Mouse (Mus musculus) myocyte (in vitro differentiated cells): ENCODE measurements around the gene Slc25a13. TPM values are rescaled to one million over a fixed set of nuclear protein-coding genes. Genes with fewer than 3 reads are reported as not detected.

Experiments
- H3K27me3 ChIP-seq: one replicate; pipeline ENCODE4 v1.6.1; 2011; ENCODE audit not compliant: control insufficient read depth, insufficient read depth, insufficient read length
- H3K36me3 ChIP-seq: one replicate; pipeline ENCODE4 v1.6.1; 2011; ENCODE audit not compliant: control insufficient read depth, insufficient read depth
- H3K4me2 ChIP-seq: one replicate; pipeline ENCODE4 v1.6.1; 2011; ENCODE audit warnings: low read depth, control low read depth
- H3K4me3 ChIP-seq: one replicate; pipeline ENCODE4 v1.5.1; 2011; ENCODE audit warnings: mild to moderate bottlenecking, control low read depth, moderate library complexity
- H3K79me2 ChIP-seq: one replicate; pipeline ENCODE4 v1.6.1; 2011; ENCODE audit not compliant: control insufficient read depth, insufficient read depth
- H3ac ChIP-seq: one replicate; pipeline ENCODE4 v1.6.1; 2011; ENCODE audit not compliant: control insufficient read depth, insufficient read length
- CEBPB ChIP-seq: IDR thresholded peaks from 2 replicates; pipeline ENCODE4 v1.6.1; 2011; ENCODE audit warnings: mild to moderate bottlenecking, moderate library complexity; ENCODE audit not compliant: poor library complexity, insufficient read depth, severe bottlenecking
- E2F4 ChIP-seq: IDR thresholded peaks from one replicate; pipeline ENCODE4 v1.6.1; 2011; ENCODE audit warnings: mild to moderate bottlenecking, control low read depth, moderate library complexity; ENCODE audit not compliant: insufficient read depth
- MAX ChIP-seq: IDR thresholded peaks from one replicate; pipeline ENCODE4 v1.6.1; 2011; ENCODE audit warnings: low read depth, mild to moderate bottlenecking, control low read depth
- MYOD1 ChIP-seq, 3 experiments: IDR thresholded peaks; one replicate each; pipeline ENCODE4 v1.6.1; 2011; ENCODE audit warnings: control low read depth in 2 of 3, low read depth in 2 of 3, mild to moderate bottlenecking in 2 of 3, moderate library complexity in 1 of 3; ENCODE audit not compliant: insufficient read length in 2 of 3, control insufficient read depth in 1 of 3
- MYOG ChIP-seq, 3 experiments: IDR thresholded peaks; one replicate each; pipeline ENCODE4 v1.6.1; 2011; ENCODE audit warnings: control low read depth in 2 of 3, low read depth in 2 of 3, mild to moderate bottlenecking in 2 of 3; ENCODE audit not compliant: insufficient read length in 2 of 3, control insufficient read depth in 1 of 3, insufficient read depth in 1 of 3
- POLR2A ChIP-seq: IDR thresholded peaks from one replicate; pipeline ENCODE4 v1.6.1; 2011; ENCODE audit warnings: low read depth, mild to moderate bottlenecking, control low read depth, moderate library complexity; ENCODE audit not compliant: insufficient read length
- POLR2AphosphoS2 ChIP-seq: IDR thresholded peaks from one replicate; pipeline ENCODE4 v1.6.1; 2011; ENCODE audit warnings: low read depth, control low read depth; ENCODE audit not compliant: insufficient read length
- REST ChIP-seq: IDR thresholded peaks from one replicate; pipeline ENCODE4 v1.6.1; 2011; ENCODE audit warnings: mild to moderate bottlenecking, control low read depth, moderate library complexity; ENCODE audit not compliant: insufficient read depth, insufficient read length
- SRF ChIP-seq: IDR thresholded peaks from one replicate; pipeline ENCODE4 v1.6.1; 2011; ENCODE audit warnings: low read depth; ENCODE audit not compliant: control insufficient read depth, insufficient read length
- TCF12 ChIP-seq: IDR thresholded peaks from one replicate; pipeline ENCODE4 v1.6.1; 2011; ENCODE audit warnings: mild to moderate bottlenecking, control low read depth; ENCODE audit not compliant: poor library complexity, insufficient read depth, severe bottlenecking
- TCF3 ChIP-seq: IDR thresholded peaks from one replicate; pipeline ENCODE4 v1.6.1; 2011; ENCODE audit warnings: low read depth, control low read depth; ENCODE audit not compliant: insufficient read length
- USF1 ChIP-seq: IDR thresholded peaks from one replicate; pipeline ENCODE4 v1.6.1; 2011; ENCODE audit warnings: low read depth, mild to moderate bottlenecking, control low read depth, moderate library complexity
- polyA plus RNA-seq: library from polyadenylated mRNA; unstranded; fragments of >200 nt; fragmentation: generic; extraction: Trizol; gene quantifications from one replicate; pipeline ENCODE4 v1.2.1, GENCODE M21; 2012; ENCODE audit warnings: missing spikeins

Gene Slc25a13
- polyA plus RNA-seq, 1 experiment, result 0.42 TPM

GRCm38 (mm10) chr6:6133556-6134050, 83.4 kb downstream of the Slc25a13 start:
- H3K36me3 ChIP-seq, result no peaks in the 10 kb centered on the region
- no peaks in the 10 kb centered on the region for H3K79me2 ChIP-seq
- H3ac ChIP-seq, result no peak overlapping the region
- no peak for TF ChIP-seq TCF12
- TF ChIP-seq TCF3, result no peak
- TF ChIP-seq POLR2AphosphoS2, result no peak
- TF ChIP-seq E2F4, result no peak
- no peak for TF ChIP-seq USF1
- no peak for TF ChIP-seq MYOD1 (IDR thresholded peaks at IDR 0.05; ENCODE audit: control insufficient read depth in 1 of 3, insufficient read length in 2 of 3, low read depth in 2 of 3)
- no peak for TF ChIP-seq CEBPB
- H3K27me3 ChIP-seq, result no peaks in the 10 kb centered on the region
- H3K4me3 ChIP-seq, result no peak overlapping the region
- H3K4me2 ChIP-seq, result no peak overlapping the region

GRCm38 (mm10) chr6:6132047-6132446, 84.9 kb downstream of the Slc25a13 start:
- Histone ChIP-seq H3ac (no peak overlapping the region), H3K79me2 (no peaks in the 10 kb centered on the region), H3K36me3 (no peaks in the 10 kb centered on the region), H3K4me3 (no peak overlapping the region), H3K4me2 (no peak overlapping the region), H3K27me3 (no peaks in the 10 kb centered on the region)
- TF ChIP-seq POLR2A (no peak), MYOD1 (IDR thresholded peaks at IDR 0.05; ENCODE audit: control insufficient read depth in 1 of 3, insufficient read length in 2 of 3, low read depth in 2 of 3) (no peak), TCF3 (no peak), E2F4 (no peak), POLR2AphosphoS2 (no peak), CEBPB (no peak), USF1 (no peak), TCF12 (no peak)

GRCm38 (mm10) chr6:6125620-6126019, 91.4 kb downstream of the Slc25a13 start:
- TF ChIP-seq POLR2AphosphoS2 (no peak), MYOD1 (IDR thresholded peaks at IDR 0.05; ENCODE audit: control insufficient read depth in 1 of 3, insufficient read length in 2 of 3, low read depth in 2 of 3) (no peak), POLR2A (no peak), TCF12 (no peak), USF1 (no peak), MAX (no peak), REST (no peak), CEBPB (no peak), SRF (no peak), E2F4 (no peak), TCF3 (no peak), MYOG (IDR thresholded peaks at IDR 0.05; ENCODE audit: control insufficient read depth in 1 of 3, insufficient read depth in 1 of 3, insufficient read length in 2 of 3, low read depth in 2 of 3) (no peak)
- Histone ChIP-seq H3K4me3 (no peak overlapping the region), H3K79me2 (no peaks in the 10 kb centered on the region), H3ac (no peak overlapping the region), H3K4me2 (no peak overlapping the region), H3K36me3 (no peaks in the 10 kb centered on the region), H3K27me3 (no peaks in the 10 kb centered on the region)

GRCm38 (mm10) chr6:6121904-6122303, 95.1 kb downstream of the Slc25a13 start:
- TF ChIP-seq MYOG (IDR thresholded peaks at IDR 0.05; ENCODE audit: control insufficient read depth in 1 of 3, insufficient read depth in 1 of 3, insufficient read length in 2 of 3, low read depth in 2 of 3) (no peak), POLR2A (no peak), CEBPB (no peak), REST (no peak), E2F4 (no peak), SRF (no peak), TCF12 (no peak)
- no peak overlapping the region for H3ac ChIP-seq

GRCm38 (mm10) chr6:6120841-6121240, 96.1 kb downstream of the Slc25a13 start:
- Histone ChIP-seq H3K4me3 (no peak overlapping the region), H3K27me3 (no peaks in the 10 kb centered on the region), H3K4me2 (no peak overlapping the region), H3K36me3 (no peaks in the 10 kb centered on the region), H3K79me2 (no peaks in the 10 kb centered on the region), H3ac (no peak overlapping the region)
- TF ChIP-seq MYOD1 (IDR thresholded peaks at IDR 0.05; ENCODE audit: control insufficient read depth in 1 of 3, insufficient read length in 2 of 3, low read depth in 2 of 3) (no peak), REST (no peak), TCF3 (no peak), POLR2AphosphoS2 (no peak), TCF12 (no peak), MYOG (IDR thresholded peaks at IDR 0.05; ENCODE audit: control insufficient read depth in 1 of 3, insufficient read depth in 1 of 3, insufficient read length in 2 of 3, low read depth in 2 of 3) (no peak), CEBPB (no peak), E2F4 (no peak), MAX (no peak), USF1 (no peak), POLR2A (no peak), SRF (no peak)

More at GRCm38 (mm10) chr6:6121904-6122303, 95.1 kb downstream of the Slc25a13 start:
- Histone ChIP-seq H3K36me3 (no peaks in the 10 kb centered on the region), H3K4me3 (no peak overlapping the region), H3K79me2 (no peaks in the 10 kb centered on the region), H3K27me3 (no peaks in the 10 kb centered on the region), H3K4me2 (no peak overlapping the region)
